Mouse (Mus musculus) intestine, embryonic 15.5 days (tissue): Measurements from ENCODE around the gene Ypel4. TPM values are rescaled to one million over a fixed set of nuclear protein-coding genes. Genes with fewer than 3 reads are reported as not detected.

Source experiments
- ATAC-seq: fragments of 200-750 bp; cut with Nextera tagmentation; 2 replicates; pipeline ENCODE4 v1.8.0; 2017; ENCODE audit warnings: moderate TSS enrichment, moderate library complexity
- H3K27ac ChIP-seq: fragments of 300-500 bp; sonication (generic); 2 replicates; pipeline ENCODE4 v1.5.1; 2015; ENCODE audit warnings: mild to moderate bottlenecking, inconsistent platforms
- H3K27me3 ChIP-seq: fragments of 300-500 bp; sonication (generic); replicated peaks from 2 replicates; pipeline ENCODE4 v1.6.1; 2015; ENCODE audit warnings: inconsistent platforms
- H3K36me3 ChIP-seq: fragments of 300-500 bp; sonication (generic); 2 replicates; pipeline ENCODE4 v1.6.1; 2015; ENCODE audit warnings: inconsistent platforms
- H3K4me1 ChIP-seq: fragments of 300-500 bp; sonication (generic); replicated peaks from 2 replicates; pipeline ENCODE4 v1.6.1; 2015; ENCODE audit warnings: inconsistent platforms
- H3K4me2 ChIP-seq: fragments of 300-500 bp; sonication (generic); replicated peaks from 2 replicates; pipeline ENCODE4 v1.6.1; 2015; ENCODE audit warnings: mild to moderate bottlenecking, inconsistent platforms
- H3K4me3 ChIP-seq: fragments of 300-500 bp; sonication (generic); replicated peaks from 2 replicates; pipeline ENCODE4 v1.5.1; 2015; ENCODE audit warnings: inconsistent platforms
- H3K9ac ChIP-seq: fragments of 300-500 bp; sonication (generic); 2 replicates; pipeline ENCODE4 v1.6.1; 2015; ENCODE audit warnings: inconsistent platforms
- H3K9me3 ChIP-seq: fragments of 300-500 bp; sonication (generic); 2 replicates; pipeline ENCODE4 v1.6.1; 2016; ENCODE audit warnings: inconsistent platforms
- WGBS: fragments of 180-500 bp; shearing (Covaris S2); methylation state at CpG from one replicate; pipeline ENCODE4 v1.1.7; 2015; 5-methylcytosine and 5-hydroxymethylcytosine counted together
- polyA plus RNA-seq: library from polyadenylated mRNA; unstranded; fragments of >200 nt; fragmentation: Nextera tagmentation; extraction: Ambion mirVana; gene quantifications from 2 replicates; pipeline ENCODE4 v1.2.1, GENCODE M21; 2015

The Ypel4 gene
- polyA plus RNA-seq, 1 experiment from 2014 or later = 5.1 TPM

DNA sequence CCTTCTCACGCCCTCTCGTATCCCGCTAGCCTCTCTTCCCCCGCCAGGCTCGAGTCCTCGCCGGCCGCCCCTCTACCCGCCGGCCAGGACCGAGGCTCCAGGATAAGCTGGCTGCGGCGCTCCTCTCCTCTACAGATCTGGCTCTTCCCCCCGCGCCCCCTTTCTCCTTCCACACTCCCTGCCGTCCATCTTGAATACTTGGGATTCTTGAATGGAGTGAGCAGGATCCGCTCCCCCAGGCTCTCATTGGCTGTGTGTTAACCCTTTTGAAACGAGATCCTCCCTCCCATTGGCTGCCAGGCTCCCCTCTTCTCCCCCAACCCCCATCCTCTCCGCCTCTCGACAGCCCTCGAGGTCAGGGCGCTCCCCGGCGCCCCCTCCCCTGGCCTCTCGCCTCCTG lies 9.7 kb downstream of the Ypel4 start, which contains the start of gene Gm19426:
Gene Gm19426, minus strand, starts transcription at position 95 of the 400 bp plus-strand sequence.
- Histone ChIP-seq H3K27ac (peak within 1 kb of the TSS; percentile 99), H3K9ac (peak within 1 kb of the TSS; percentile 99), H3K4me3 (peak within 1 kb of the TSS; percentile 90), H3K36me3 (no peaks in the 10 kb centered on the region), H3K9me3 (no peaks in the 10 kb centered on the region), H3K4me2 (peak within 1 kb of the TSS; percentile 76), H3K4me1 (peaks cover 40% of the 10 kb centered on the region), H3K27me3 (no peaks in the 10 kb centered on the region)
- peak; percentile 95 for ATAC-seq
- WGBS = 1% methylated on average over 25 of the region's 25 CpGs

DNA sequence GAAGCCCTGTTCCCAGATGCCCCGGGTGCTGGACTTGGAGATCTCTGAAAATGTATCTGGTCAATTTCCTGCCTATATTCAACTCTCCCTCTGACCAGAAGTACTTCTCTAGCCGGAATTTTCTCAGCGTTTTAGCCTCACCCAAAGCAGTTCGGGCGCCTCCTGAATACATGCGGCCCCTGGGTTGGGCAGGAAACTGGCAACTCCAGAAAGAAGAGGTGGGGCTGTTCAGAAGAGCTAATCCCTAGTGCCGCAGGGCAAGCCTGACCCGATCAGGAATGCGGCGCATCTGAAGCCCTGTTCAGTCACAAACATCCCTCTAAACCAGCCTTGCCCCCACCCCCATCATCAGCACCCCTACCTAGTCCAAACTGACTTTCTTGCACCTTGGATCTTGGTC lies 10.3 kb downstream of the Ypel4 start:
- Histone ChIP-seq H3K4me2 (peak overlapping the region; percentile 76), H3K4me3 (peak overlapping the region; percentile 90), H3K9me3 (no peaks in the 10 kb centered on the region), H3K27me3 (no peaks in the 10 kb centered on the region), H3K4me1 (peaks cover 35% of the 10 kb centered on the region), H3K9ac (peak overlapping the region; percentile 43), H3K27ac (peak overlapping the region; percentile 99), H3K36me3 (no peaks in the 10 kb centered on the region)
- peak; percentile 68 for ATAC-seq
- WGBS = under 1% methylated on average over 10 of the region's 10 CpGs

DNA sequence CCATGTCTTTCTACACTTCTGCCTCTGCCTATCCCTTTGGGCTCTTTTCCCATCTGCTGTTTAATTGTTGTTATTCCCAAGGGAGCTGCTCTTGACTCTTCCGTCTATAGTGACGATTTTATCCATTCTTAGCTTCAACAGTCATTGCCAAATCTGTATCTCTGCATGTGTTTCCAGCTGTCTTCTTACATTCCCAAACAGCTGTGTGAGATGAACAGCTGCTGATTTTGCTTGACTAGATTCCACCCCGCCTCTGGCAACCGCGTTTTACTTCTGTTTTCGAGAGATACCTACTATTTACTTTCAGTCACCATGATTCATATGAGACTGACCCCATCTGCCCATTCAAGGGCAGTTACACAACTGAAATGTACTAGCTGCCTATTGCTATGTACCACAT lies 16.3 kb downstream of the Ypel4 start:
- no peak for ATAC-seq
- WGBS = 56% methylated on average over 6 of the region's 6 CpGs

DNA sequence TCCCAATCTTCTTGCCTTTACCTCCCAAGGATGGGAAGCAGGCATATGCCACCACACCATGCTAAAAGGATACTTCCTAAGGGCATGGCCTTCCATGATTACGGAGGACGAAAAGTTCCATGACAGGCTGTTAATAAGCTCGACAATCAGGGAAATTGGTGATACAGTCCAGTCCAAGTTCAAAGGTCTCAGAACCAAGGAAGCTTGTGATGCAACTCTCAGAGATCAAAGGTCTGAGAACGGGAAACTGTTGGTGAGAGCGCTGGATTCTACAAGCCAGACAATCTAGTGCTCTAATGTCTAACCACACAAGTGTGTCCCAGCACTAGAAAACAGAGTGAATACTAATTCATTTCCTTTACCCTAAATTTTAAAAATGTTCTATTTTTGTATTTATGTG lies 22.4 kb downstream of the Ypel4 start:
- Histone ChIP-seq H3K9ac (no peak overlapping the region), H3K4me3 (no peak overlapping the region)
- ATAC-seq = peak; percentile 85

More for the DNA sequence above, 16.3 kb downstream of the Ypel4 start:
- H3K27me3 ChIP-seq = no peaks in the 10 kb centered on the region
- H3K4me2 ChIP-seq = no peak overlapping the region
- no peaks in the 10 kb centered on the region for H3K9me3 ChIP-seq
- H3K36me3 ChIP-seq = no peaks in the 10 kb centered on the region
- H3K9ac ChIP-seq = no peak overlapping the region
- H3K4me1 ChIP-seq = no peaks in the 10 kb centered on the region
- no peak overlapping the region for H3K27ac ChIP-seq
- H3K4me3 ChIP-seq = no peak overlapping the region

DNA sequence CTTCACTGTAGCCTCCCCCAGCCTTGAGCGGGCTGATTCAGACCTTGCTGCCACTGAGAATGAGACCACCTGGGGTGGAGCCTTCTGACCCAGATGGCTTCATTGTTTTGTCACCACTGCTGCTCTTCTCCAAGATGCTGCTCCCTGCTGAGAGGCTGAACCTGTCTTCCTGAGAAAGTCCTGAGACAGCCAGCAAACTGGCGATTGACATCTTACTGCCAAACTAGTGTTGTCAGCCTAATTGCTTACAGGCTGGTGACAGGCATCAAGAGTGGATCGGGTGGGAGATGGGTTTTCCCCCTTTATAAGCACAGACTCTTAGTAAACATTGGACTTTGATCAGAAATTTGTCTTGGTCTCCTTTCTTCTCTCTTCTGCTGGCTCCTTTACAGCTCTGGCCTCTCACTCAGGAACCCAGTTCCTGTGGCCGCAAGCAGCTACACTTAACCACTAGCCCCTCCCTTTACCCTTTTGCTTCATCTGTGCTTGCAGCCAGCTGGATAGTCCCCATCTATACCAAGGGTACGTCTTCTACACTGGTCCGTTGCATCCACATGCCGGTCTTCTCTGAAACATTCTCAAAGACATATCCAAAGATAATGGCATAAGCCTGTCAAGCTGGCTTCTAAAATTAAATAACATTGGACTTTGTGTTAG lies 23.3 kb downstream of the Ypel4 start:
- H3K9me3 ChIP-seq = no peaks in the 10 kb centered on the region
- no peak overlapping the region for H3K4me2 ChIP-seq
- no peak for ATAC-seq
- H3K27me3 ChIP-seq = no peaks in the 10 kb centered on the region
- H3K9ac ChIP-seq = no peak overlapping the region
- 60% methylated on average over 7 of the region's 7 CpGs for WGBS
- H3K4me1 ChIP-seq = no peaks in the 10 kb centered on the region
- no peak overlapping the region for H3K4me3 ChIP-seq
- H3K27ac ChIP-seq = no peak overlapping the region
- no peaks in the 10 kb centered on the region for H3K36me3 ChIP-seq

More for the DNA sequence above, 22.4 kb downstream of the Ypel4 start:
- Histone ChIP-seq H3K27me3 (no peaks in the 10 kb centered on the region), H3K36me3 (no peaks in the 10 kb centered on the region), H3K27ac (no peak overlapping the region), H3K4me1 (no peaks in the 10 kb centered on the region), H3K4me2 (no peak overlapping the region), H3K9me3 (no peaks in the 10 kb centered on the region)
- WGBS = 49% methylated on average over 5 of the region's 5 CpGs

DNA sequence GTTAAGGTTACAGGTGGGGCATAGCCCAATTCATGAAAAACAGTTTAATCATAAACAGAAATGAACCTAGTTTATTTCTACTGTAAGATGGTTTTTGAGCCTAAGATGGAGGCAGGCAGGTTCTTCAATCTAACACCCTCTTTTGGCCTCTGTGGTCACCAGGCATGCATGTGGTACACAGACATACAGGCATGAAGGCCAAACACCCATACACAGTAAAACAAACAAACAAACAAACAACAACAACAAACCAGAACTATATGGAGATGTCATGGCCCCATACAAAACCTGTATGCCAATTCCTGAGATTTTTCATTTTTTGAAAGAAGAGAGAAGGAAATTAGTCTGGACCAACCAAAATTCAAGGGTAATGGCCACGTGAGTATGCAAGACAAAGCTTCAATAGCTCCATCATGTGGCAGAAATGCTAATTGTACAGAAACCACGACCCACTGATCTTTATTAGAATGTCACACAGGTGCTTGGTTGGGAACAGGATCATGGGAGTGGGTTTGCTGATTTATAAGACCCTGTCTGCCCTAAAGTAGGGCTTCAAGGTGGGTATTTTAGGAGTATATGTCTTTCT lies 24.8 kb downstream of the Ypel4 start:
- no peaks in the 10 kb centered on the region for H3K36me3 ChIP-seq
- ATAC-seq = peak; percentile 62
- no peak overlapping the region for H3K4me3 ChIP-seq
- H3K4me1 ChIP-seq = no peaks in the 10 kb centered on the region
- H3K9me3 ChIP-seq = no peaks in the 10 kb centered on the region
- H3K4me2 ChIP-seq = no peak overlapping the region
- no peak overlapping the region for H3K9ac ChIP-seq
- no peak overlapping the region for H3K27ac ChIP-seq
- H3K27me3 ChIP-seq = no peaks in the 10 kb centered on the region
- WGBS = 0% methylated on average over 2 of the region's 2 CpGs

DNA sequence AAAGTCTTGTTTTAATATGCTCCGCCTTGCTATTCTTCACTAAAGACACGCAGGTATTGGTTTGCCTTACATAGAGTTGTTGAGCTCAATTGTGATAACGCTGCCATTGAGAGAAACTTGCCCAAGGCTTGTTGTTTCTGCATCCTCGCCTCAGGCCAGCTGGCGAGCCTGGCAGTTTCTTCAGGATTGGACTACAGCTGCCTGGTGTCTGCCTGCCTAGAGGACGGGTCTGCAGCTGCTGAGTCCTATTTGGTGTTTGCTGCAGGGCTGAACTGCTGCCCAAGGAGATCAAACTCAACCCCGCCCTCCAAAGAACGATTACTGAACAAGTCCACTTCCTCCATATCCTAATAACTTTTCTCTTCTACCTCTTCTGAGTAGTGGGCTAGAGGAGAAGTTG lies 26.9 kb downstream of the Ypel4 start:
- no peak overlapping the region for H3K9ac ChIP-seq
- no peaks in the 10 kb centered on the region for H3K9me3 ChIP-seq
- 63% methylated on average over 8 of the region's 8 CpGs for WGBS

DNA sequence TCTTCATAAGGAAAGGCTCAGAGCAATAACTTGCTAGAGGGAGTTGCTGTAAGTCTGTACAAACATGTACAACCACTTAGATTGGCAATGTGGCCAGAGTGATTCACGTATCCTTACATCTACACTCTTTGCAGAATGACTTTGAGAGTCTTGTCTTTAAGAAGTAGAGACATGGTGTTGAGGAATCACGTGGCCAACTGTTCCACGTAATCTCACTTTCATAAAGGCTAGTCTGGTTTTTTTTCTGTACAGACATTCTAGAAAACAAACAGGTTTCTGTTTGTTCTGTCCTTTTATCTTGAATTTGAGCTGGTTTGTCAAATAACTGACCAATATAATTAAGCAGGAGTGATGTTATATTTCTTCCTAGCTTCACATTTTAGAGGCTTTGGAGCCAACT lies 27.5 kb downstream of the Ypel4 start:
- WGBS = 79% methylated on average over 3 of the region's 3 CpGs
- Histone ChIP-seq H3K9ac (no peak overlapping the region), H3K4me1 (no peaks in the 10 kb centered on the region), H3K9me3 (no peaks in the 10 kb centered on the region), H3K4me3 (no peak overlapping the region), H3K4me2 (no peak overlapping the region), H3K36me3 (no peaks in the 10 kb centered on the region), H3K27me3 (no peaks in the 10 kb centered on the region), H3K27ac (no peak overlapping the region)
- no peak for ATAC-seq

More for the DNA sequence above, 26.9 kb downstream of the Ypel4 start:
- ATAC-seq = no peak
- Histone ChIP-seq H3K27me3 (no peaks in the 10 kb centered on the region), H3K4me1 (no peaks in the 10 kb centered on the region), H3K4me3 (no peak overlapping the region), H3K36me3 (no peaks in the 10 kb centered on the region), H3K27ac (no peak overlapping the region), H3K4me2 (no peak overlapping the region)

DNA sequence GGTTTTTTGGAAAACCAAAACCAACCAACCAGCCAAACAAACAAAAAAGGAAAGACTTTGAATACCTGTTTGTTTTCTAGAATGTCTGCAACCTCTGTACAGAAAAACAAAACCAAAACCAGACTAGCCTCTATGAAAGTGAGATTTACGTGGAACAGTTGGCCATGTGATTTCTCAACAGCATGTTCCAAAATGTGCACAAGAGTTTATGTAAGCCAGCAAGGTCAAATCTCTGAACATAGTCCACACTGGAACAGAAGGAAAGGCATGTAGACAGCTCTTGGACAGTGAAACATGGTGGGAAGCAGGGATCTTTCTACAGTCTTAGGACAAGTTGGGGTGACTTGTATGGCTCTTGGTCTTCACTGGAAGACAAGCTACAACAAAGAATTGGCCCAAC lies 28.0 kb downstream of the Ypel4 start:
- H3K27me3 ChIP-seq = no peaks in the 10 kb centered on the region
- 79% methylated on average over 1 of the region's 1 CpGs for WGBS
- ATAC-seq = no peak

DNA sequence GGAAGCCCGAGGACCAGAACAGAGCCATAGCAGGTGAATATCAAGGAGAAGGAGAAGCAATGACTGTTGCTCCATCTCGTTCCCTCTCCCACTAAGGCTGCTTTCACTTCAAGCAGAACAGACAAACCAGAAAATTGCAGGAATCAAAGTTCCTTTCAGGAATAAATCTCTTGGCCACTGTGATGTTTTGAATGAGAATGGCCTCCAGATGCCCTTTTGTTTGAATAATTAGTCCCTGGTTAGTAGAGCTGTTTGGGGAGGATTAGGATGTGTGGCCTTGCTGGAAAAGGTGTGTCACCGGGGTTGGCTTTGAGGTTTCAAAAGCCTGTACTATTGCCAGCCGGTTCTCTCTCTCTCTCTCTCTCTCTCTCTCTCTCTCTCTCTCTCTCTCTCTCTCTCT lies 28.4 kb downstream of the Ypel4 start:
- Histone ChIP-seq H3K4me2 (no peak overlapping the region), H3K27ac (no peak overlapping the region), H3K36me3 (no peaks in the 10 kb centered on the region), H3K4me1 (no peaks in the 10 kb centered on the region), H3K4me3 (no peak overlapping the region), H3K27me3 (no peaks in the 10 kb centered on the region), H3K9ac (no peak overlapping the region), H3K9me3 (no peaks in the 10 kb centered on the region)
- 66% methylated on average over 4 of the region's 4 CpGs for WGBS
- ATAC-seq = no peak

More for the DNA sequence above, 28.0 kb downstream of the Ypel4 start:
- Histone ChIP-seq H3K4me3 (no peak overlapping the region), H3K4me2 (no peak overlapping the region), H3K36me3 (no peaks in the 10 kb centered on the region), H3K9me3 (no peaks in the 10 kb centered on the region), H3K4me1 (no peaks in the 10 kb centered on the region), H3K27ac (no peak overlapping the region), H3K9ac (no peak overlapping the region)

DNA sequence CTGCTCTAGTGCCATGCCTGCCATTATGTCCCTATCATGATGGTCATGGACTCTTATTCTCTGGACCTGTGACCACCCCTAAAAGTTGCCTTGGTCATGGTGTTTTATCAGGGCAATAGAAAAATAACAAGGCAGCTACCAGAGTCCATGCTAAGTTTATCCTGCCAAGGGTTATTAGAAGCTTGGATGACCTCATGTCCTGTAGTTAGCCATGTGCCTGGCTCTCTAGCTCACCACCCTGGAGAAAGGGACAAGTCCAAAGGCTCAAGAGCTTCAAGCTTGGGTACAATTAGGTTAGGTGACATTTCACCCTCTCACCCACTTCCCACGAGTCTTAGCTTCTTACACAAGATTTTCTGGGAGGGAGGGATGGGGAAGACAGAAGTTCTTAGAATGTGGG lies 29.0 kb downstream of the Ypel4 start:
- no peaks in the 10 kb centered on the region for H3K4me1 ChIP-seq
- ATAC-seq = no peak
- H3K9ac ChIP-seq = no peak overlapping the region
- WGBS = 61% methylated on average over 1 of the region's 1 CpGs
- no peak overlapping the region for H3K4me2 ChIP-seq
- no peak overlapping the region for H3K27ac ChIP-seq
- H3K36me3 ChIP-seq = no peaks in the 10 kb centered on the region
- no peaks in the 10 kb centered on the region for H3K27me3 ChIP-seq
- H3K9me3 ChIP-seq = no peaks in the 10 kb centered on the region
- H3K4me3 ChIP-seq = no peak overlapping the region

DNA sequence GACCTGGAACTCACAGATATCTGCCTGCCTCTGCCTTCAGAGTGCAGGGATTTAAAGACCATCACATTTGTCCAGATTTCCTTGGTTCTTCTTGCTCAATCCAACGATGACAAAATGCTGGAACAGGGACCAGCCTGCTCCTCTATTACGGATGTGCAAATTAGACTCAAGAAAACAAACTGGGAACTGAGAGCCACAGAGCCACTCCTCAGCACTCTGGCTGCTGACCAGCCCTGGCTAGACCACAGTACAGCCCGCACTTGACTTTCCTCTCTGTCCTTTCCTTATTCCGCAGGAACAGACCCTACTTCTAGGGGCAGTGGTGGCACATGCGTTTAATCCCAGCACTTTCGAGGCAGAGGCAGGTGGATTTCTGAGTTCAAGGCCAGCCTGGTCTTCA lies 36.6 kb downstream of the Ypel4 start:
- no peaks in the 10 kb centered on the region for H3K36me3 ChIP-seq
- H3K27ac ChIP-seq = no peak overlapping the region
- no peaks in the 10 kb centered on the region for H3K9me3 ChIP-seq
- H3K4me1 ChIP-seq = peaks cover 8% of the 10 kb centered on the region; the same call in 1 of the 2 replicates
- WGBS = 75% methylated on average over 6 of the region's 6 CpGs
- H3K4me3 ChIP-seq = no peak overlapping the region
- no peak overlapping the region for H3K9ac ChIP-seq
- no peak for ATAC-seq
- H3K4me2 ChIP-seq = no peak overlapping the region
- H3K27me3 ChIP-seq = no peaks in the 10 kb centered on the region

DNA sequence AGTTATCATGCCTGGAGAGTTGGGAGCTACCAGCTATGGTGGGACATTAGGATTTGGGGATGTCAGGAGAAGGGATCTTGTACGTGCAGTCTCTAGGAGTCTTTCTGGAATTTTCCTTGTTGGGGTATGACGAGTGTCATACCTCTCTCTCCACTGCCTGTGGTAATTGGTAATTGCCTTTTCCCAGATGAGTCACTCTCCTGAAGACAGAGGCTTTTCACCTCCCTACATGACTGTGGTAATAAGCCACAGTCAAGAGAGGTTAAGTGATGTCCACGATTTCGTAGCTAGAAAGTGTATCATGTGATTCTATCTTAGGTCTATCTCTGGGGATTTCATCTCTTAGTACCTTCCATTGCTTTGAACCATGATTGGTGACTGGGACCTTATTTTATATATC lies 38.6 kb downstream of the Ypel4 start:
- ATAC-seq = no peak
- Histone ChIP-seq H3K4me3 (no peak overlapping the region), H3K4me2 (no peak overlapping the region), H3K27ac (no peak overlapping the region), H3K9ac (no peak overlapping the region), H3K27me3 (no peaks in the 10 kb centered on the region), H3K4me1 (peaks cover 8% of the 10 kb centered on the region; the same call in 1 of the 2 replicates), H3K9me3 (no peaks in the 10 kb centered on the region), H3K36me3 (no peaks in the 10 kb centered on the region)
- 87% methylated on average over 4 of the region's 4 CpGs for WGBS
